Mouse (Mus musculus) liver, embryonic 11.5 days (tissue): ENCODE measurements around the gene Ing3. TPM values are rescaled to one million over a fixed set of nuclear protein-coding genes. Genes with fewer than 3 reads are reported as not detected.
A peak's percentile ranks its signal among the peaks of the same experiment; 100 is the strongest.

Experiments
- ATAC-seq: fragments of 200-750 bp; cut with Nextera tagmentation; replicated peaks from 2 replicates; pipeline ENCODE4 v1.8.0; 2017; ENCODE audit warnings: moderate number of reproducible peaks, mild to moderate bottlenecking, moderate TSS enrichment, moderate library complexity; ENCODE audit not compliant: low FRiP score
- DNase-seq: peaks from one replicate; pipeline ENCODE4 v3.0.0-alpha.2; 2017; ENCODE audit warnings: low spot score
- H3K27ac ChIP-seq: fragments of 300-500 bp; sonication (generic); 2 replicates; pipeline ENCODE4 v1.5.1; 2014; ENCODE audit warnings: mild to moderate bottlenecking, low read depth, low read length, control low read depth
- H3K27me3 ChIP-seq: fragments of 300-500 bp; sonication (generic); replicated peaks from 2 replicates; pipeline ENCODE4 v1.6.1; 2014; ENCODE audit warnings: low read length, mixed read lengths; ENCODE audit not compliant: control insufficient read depth, insufficient read depth
- H3K36me3 ChIP-seq: fragments of 300-500 bp; sonication (generic); 2 replicates; pipeline ENCODE4 v1.6.1; 2014; ENCODE audit warnings: mild to moderate bottlenecking, low read length, moderate library complexity, mixed read lengths; ENCODE audit not compliant: control insufficient read depth, insufficient read depth
- H3K4me1 ChIP-seq: fragments of 300-500 bp; sonication (generic); replicated peaks from 2 replicates; pipeline ENCODE4 v1.6.1; 2014; ENCODE audit warnings: low read length, mixed read lengths; ENCODE audit not compliant: control insufficient read depth, insufficient read depth
- H3K4me2 ChIP-seq: fragments of 300-500 bp; sonication (generic); 2 replicates; pipeline ENCODE4 v1.6.1; 2014; ENCODE audit warnings: mild to moderate bottlenecking, control low read depth, moderate library complexity
- H3K4me3 ChIP-seq: fragments of 300-500 bp; sonication (generic); 2 replicates; pipeline ENCODE4 v1.5.1; 2014; ENCODE audit warnings: low read depth, low read length, control low read depth
- H3K9ac ChIP-seq: fragments of 300-500 bp; sonication (generic); 2 replicates; pipeline ENCODE4 v1.6.1; 2014; ENCODE audit warnings: low read depth, low read length, control low read depth
- H3K9me3 ChIP-seq: fragments of 300-500 bp; sonication (generic); 2 replicates; pipeline ENCODE4 v1.6.1; 2016; ENCODE audit warnings: low read length, inconsistent platforms, mixed read lengths; ENCODE audit not compliant: control insufficient read depth
- WGBS: fragments of 180-500 bp; shearing (Covaris S2); extraction: QIAGEN DNeasy Blood & Tissue Kit; methylation state at CpG from one replicate; pipeline ENCODE4 v1.1.7; 2014; 5-methylcytosine and 5-hydroxymethylcytosine counted together
- polyA plus RNA-seq: library from polyadenylated mRNA; unstranded; fragments of >200 nt; fragmentation: Nextera tagmentation; extraction: Ambion mirVana; gene quantifications from 2 replicates; pipeline ENCODE4 v1.2.1, GENCODE M21; 2014

Ing3 gene
- polyA plus RNA-seq, 1 experiment from 2014 or later, result 28.4 TPM

DNA sequence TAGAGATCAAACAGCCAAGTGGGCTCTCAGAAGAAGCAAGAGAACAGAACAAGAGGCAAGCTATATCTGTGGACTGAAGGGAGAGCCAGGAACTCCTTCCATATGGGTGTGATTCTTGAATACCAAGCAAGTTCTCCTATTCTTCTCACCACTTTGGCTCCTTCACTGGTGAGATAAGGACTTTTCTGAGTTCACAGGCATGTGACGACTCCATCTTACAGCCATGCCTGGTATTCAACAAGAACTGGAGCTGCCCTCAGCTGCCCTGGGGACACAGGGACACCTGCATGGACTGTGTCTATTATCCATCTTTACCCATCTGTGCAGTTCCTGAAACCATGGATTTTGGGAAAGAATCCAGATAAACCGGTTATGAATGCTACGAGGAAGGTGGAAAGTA, 51.5 kb downstream of the Ing3 start:
- peaks cover 8% of the 10 kb centered on the region for H3K4me1 ChIP-seq
- H3K27me3 ChIP-seq, result no peaks in the 10 kb centered on the region
- 76% methylated on average over 3 of the region's 3 CpGs for WGBS
- H3K9ac ChIP-seq, result no peak overlapping the region
- ATAC-seq (no peak), DNase-seq (no peak)
- H3K4me2 ChIP-seq, result no peak overlapping the region
- H3K27ac ChIP-seq, result no peak overlapping the region
- H3K9me3 ChIP-seq, result no peaks in the 10 kb centered on the region
- H3K4me3 ChIP-seq, result no peak overlapping the region
- H3K36me3 ChIP-seq, result no peaks in the 10 kb centered on the region

DNA sequence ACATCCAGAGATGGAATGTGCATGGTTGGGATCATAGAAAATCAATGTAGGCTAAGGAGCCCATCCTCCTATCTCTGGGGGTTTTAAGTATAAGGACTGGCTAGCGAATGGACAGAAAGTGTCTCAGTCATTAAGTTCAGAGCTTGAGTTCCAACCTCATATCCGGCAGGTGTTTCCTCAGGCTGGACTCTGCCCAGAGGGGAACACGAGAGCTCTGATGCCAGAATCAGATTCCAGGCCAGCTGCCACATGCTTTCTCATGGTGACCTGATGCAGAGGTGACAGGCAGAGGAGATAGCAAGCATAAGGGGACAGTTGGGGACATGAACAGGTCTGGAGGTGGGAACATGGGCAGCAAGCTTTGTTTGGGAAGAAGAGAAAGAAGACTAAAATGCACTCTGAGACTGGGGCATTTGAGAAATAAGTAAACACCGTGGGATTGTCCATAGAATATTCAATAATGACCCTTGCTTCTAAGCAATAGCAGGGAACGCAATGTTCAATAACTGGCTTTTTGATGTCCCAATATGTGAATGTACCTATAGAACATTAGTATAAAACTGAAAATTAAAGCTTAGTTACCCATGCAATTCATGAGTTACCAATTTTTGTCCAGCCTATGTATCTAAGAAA, 52.0 kb downstream of the Ing3 start:
- ATAC-seq, result no peak
- no peaks in the 10 kb centered on the region for H3K36me3 ChIP-seq
- no peaks in the 10 kb centered on the region for H3K27me3 ChIP-seq
- H3K4me2 ChIP-seq, result no peak overlapping the region
- peaks cover 8% of the 10 kb centered on the region for H3K4me1 ChIP-seq
- DNase-seq, result no peak
- H3K9me3 ChIP-seq, result no peaks in the 10 kb centered on the region
- H3K9ac ChIP-seq, result no peak overlapping the region
- WGBS, result 67% methylated on average over 5 of the region's 5 CpGs
- H3K27ac ChIP-seq, result no peak overlapping the region
- no peak overlapping the region for H3K4me3 ChIP-seq

DNA sequence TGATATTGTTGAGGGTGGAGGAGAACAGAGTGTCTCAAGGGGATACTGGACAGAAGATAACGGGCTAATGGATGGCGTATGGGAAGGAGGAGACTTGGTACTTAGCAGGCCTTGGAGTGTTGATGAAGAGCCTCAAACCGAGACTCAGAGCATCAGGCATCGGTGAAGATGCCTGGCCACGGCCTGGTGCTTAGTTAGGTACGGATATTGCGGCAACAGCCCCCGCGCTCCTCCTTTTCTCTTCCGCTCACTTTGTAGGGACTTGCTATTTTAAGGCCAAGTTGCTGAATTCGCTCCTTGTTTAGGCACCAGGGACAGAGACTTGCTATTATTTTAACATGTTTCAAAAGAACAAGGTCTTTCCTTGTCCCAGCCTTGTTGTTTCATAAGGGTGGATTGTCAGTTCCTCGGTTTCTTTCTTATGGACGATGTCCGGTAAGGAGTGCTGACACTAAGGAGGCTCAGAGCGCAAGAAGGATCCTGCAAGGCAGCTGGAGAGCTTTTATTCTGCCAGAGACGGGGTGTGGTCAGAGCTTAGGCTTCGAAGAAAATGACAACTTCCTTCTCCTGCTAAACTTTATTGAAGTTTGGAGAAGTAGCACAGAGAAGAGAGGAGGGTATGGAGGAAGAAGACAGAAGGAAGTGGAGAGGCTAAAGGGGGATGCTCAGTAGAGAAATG, 53.3 kb downstream of the Ing3 start:
- DNase-seq (no peak), ATAC-seq (no peak)
- Histone ChIP-seq H3K27ac (no peak overlapping the region; the same call in 1 of the 2 replicates), H3K4me1 (peaks cover 8% of the 10 kb centered on the region), H3K9me3 (no peaks in the 10 kb centered on the region), H3K9ac (no peak overlapping the region), H3K4me3 (no peak overlapping the region), H3K36me3 (no peaks in the 10 kb centered on the region), H3K4me2 (peak overlapping the region; percentile 5; the same call in 1 of the 2 replicates), H3K27me3 (no peaks in the 10 kb centered on the region)
- 55% methylated on average over 17 of the region's 17 CpGs for WGBS

DNA sequence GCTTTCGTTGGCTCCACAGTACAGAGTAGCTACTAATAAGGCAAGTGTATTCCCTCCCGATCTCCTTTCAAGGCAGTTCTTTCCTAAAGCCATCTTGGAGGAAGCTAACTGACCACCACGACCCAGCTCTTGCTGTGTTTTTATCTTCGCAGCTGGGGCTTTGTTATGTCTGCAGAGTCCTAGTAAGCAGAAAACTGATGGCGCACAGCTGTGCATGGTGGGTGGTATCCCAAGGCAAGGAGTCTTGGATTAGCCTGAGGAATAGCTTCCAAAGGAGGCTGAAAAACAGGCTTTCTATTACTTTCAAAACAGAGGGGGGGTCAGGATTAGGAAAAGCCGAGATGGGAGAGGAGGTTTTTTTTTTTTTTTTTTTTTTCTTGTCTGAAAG, 53.8 kb downstream of the Ing3 start:
- H3K9me3 ChIP-seq, result no peaks in the 10 kb centered on the region
- 31% methylated on average over 6 of the region's 6 CpGs for WGBS
- DNase-seq (no peak), ATAC-seq (no peak)
- H3K9ac ChIP-seq, result no peak overlapping the region
- no peaks in the 10 kb centered on the region for H3K27me3 ChIP-seq
- no peaks in the 10 kb centered on the region for H3K36me3 ChIP-seq
- peak overlapping the region; percentile 5; the same call in 1 of the 2 replicates for H3K4me2 ChIP-seq
- H3K4me1 ChIP-seq, result peaks cover 4% of the 10 kb centered on the region
- no peak overlapping the region for H3K4me3 ChIP-seq
- H3K27ac ChIP-seq, result no peak overlapping the region

DNA sequence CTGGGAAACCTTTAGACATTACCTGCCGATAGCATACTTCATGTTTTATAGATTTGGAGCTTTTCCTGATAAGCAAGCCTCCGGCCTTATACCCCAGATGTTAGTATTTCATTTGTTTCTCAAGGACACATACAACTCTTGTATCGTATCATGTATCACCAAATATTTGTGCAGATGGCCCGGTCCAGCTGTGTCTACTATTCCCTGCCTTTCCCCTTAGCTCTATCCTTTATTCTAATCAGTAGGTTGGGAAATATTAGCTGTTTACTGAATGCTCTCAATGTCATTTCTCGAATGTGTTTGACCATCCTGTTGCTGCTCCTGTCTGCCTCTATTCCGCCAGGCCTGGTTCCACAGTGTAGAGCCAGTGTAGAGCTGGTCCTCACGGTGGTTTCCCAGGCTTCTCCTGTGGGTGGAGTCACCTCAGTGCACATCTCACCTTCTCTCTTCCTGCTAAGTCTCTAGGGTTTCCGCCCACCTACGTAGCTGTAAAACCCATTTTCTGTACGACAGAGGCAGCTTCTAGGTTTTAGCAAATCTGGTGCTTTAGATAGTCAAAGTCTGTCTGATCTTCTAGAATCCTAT, 54.7 kb downstream of the Ing3 start:
- no peak for ATAC-seq
- H3K4me2 ChIP-seq, result no peak overlapping the region
- H3K36me3 ChIP-seq, result no peaks in the 10 kb centered on the region

DNA sequence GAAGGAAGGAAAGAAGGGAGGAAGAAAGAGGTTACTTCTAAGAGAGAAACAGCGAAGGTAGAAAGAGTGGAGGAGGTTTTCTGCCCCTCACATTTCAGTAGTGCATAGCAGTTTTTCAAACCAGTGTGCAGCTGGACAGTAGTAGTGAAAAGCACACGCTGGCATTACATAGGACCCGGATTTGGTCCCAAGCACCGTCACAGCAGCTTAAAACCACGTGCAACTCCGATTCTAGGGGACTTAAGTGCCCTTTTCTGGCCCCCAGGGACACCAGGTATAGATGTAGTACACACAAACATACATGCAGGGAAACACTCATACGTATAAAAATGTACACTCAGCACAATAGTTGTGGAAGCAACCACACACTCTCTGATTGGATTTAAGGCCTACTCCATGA, 59.0 kb downstream of the Ing3 start:
- H3K9ac ChIP-seq, result no peak overlapping the region
- 86% methylated on average over 7 of the region's 7 CpGs for WGBS
- ATAC-seq (no peak), DNase-seq (no peak)
- no peak overlapping the region for H3K4me3 ChIP-seq
- H3K9me3 ChIP-seq, result no peaks in the 10 kb centered on the region
- H3K36me3 ChIP-seq, result no peaks in the 10 kb centered on the region
- no peaks in the 10 kb centered on the region for H3K4me1 ChIP-seq
- H3K27me3 ChIP-seq, result no peaks in the 10 kb centered on the region
- no peak overlapping the region for H3K27ac ChIP-seq
- H3K4me2 ChIP-seq, result no peak overlapping the region

More for the DNA sequence above, 54.7 kb downstream of the Ing3 start:
- DNase-seq, result no peak
- H3K27ac ChIP-seq, result no peak overlapping the region
- H3K27me3 ChIP-seq, result no peaks in the 10 kb centered on the region
- 80% methylated on average over 10 of the region's 10 CpGs for WGBS
- H3K9ac ChIP-seq, result no peak overlapping the region
- peaks cover 3% of the 10 kb centered on the region; the same call in 1 of the 2 replicates for H3K4me1 ChIP-seq
- H3K9me3 ChIP-seq, result no peaks in the 10 kb centered on the region
- H3K4me3 ChIP-seq, result no peak overlapping the region

DNA sequence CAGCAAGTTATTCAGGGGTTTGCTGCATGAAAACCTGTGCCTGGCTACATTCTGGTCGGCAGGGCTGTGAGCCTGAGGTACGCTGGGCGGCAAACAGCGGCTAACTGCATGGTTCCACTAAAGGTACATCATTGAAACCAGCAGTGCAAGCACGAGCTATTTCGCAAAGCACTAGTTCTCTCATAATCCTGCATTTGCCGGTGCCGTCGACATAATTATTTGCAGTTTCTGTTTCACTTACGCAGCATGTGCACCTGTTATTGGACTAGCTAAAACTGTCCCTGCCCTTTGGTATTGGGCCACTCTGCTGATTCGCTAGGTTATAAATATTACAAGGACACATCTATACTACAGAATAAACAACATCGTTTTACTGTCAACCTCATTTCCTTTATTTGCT, 60.9 kb downstream of the Ing3 start:
- H3K9me3 ChIP-seq, result no peaks in the 10 kb centered on the region
- no peak overlapping the region for H3K9ac ChIP-seq
- no peaks in the 10 kb centered on the region for H3K4me1 ChIP-seq
- DNase-seq (no peak), ATAC-seq (no peak)
- H3K36me3 ChIP-seq, result no peaks in the 10 kb centered on the region
- no peak overlapping the region for H3K4me2 ChIP-seq
- no peak overlapping the region for H3K4me3 ChIP-seq
- no peak overlapping the region for H3K27ac ChIP-seq
- WGBS, result 92% methylated on average over 12 of the region's 12 CpGs
- H3K27me3 ChIP-seq, result no peaks in the 10 kb centered on the region

DNA sequence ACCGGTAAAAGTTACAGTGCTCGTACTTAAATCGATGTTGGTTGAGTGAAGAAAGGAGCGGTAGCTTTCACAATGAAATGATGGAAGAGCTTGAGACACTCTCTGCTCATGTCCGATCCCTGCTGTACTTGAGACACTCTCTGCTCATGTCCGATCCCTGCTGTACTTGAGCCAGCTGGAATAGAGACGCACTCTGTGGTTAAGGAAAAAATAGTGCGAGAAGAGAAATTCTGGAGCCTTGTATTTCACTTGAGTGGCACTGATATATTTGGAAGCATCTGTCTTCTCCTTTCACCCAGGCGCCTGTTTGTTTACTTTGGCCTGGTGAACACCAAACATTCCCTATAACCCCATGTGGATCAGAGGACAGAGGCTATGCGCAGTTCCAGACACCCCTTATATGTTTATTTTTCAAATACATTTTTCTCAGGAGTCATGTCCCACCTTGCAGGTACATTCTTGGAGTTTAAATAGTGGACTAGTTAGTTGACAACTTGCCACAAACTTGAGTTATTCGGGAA, 61.5 kb downstream of the Ing3 start:
- Histone ChIP-seq H3K4me3 (no peak overlapping the region), H3K4me2 (no peak overlapping the region), H3K9ac (no peak overlapping the region), H3K27ac (no peak overlapping the region), H3K27me3 (no peaks in the 10 kb centered on the region), H3K9me3 (no peaks in the 10 kb centered on the region), H3K36me3 (no peaks in the 10 kb centered on the region), H3K4me1 (no peaks in the 10 kb centered on the region)
- ATAC-seq, result no peak
- 89% methylated on average over 11 of the region's 11 CpGs for WGBS
- no peak for DNase-seq
